Mouse (Mus musculus) myocyte (in vitro differentiated cells): ENCODE measurements at regions not wholly inside any gene's neighbourhood (a gene's known extent, or its start where the extent isn't known, plus 50 kb on each side); places are given as distances from the start of the nearest gene placed in this dataset.

Source experiments
- H3K27me3 ChIP-seq: one replicate; pipeline ENCODE4 v1.6.1; 2011; ENCODE audit not compliant: control insufficient read depth, insufficient read depth, insufficient read length
- H3K36me3 ChIP-seq: one replicate; pipeline ENCODE4 v1.6.1; 2011; ENCODE audit not compliant: control insufficient read depth, insufficient read depth
- H3K4me2 ChIP-seq: one replicate; pipeline ENCODE4 v1.6.1; 2011; ENCODE audit warnings: low read depth, control low read depth
- H3K4me3 ChIP-seq: one replicate; pipeline ENCODE4 v1.5.1; 2011; ENCODE audit warnings: mild to moderate bottlenecking, control low read depth, moderate library complexity
- H3K79me2 ChIP-seq: one replicate; pipeline ENCODE4 v1.6.1; 2011; ENCODE audit not compliant: control insufficient read depth, insufficient read depth
- H3ac ChIP-seq: one replicate; pipeline ENCODE4 v1.6.1; 2011; ENCODE audit not compliant: control insufficient read depth, insufficient read length
- CEBPB ChIP-seq: IDR thresholded peaks from 2 replicates; pipeline ENCODE4 v1.6.1; 2011; ENCODE audit warnings: mild to moderate bottlenecking, moderate library complexity; ENCODE audit not compliant: poor library complexity, insufficient read depth, severe bottlenecking
- E2F4 ChIP-seq: IDR thresholded peaks from one replicate; pipeline ENCODE4 v1.6.1; 2011; ENCODE audit warnings: mild to moderate bottlenecking, control low read depth, moderate library complexity; ENCODE audit not compliant: insufficient read depth
- MAX ChIP-seq: IDR thresholded peaks from one replicate; pipeline ENCODE4 v1.6.1; 2011; ENCODE audit warnings: low read depth, mild to moderate bottlenecking, control low read depth
- MYOD1 ChIP-seq, 3 experiments: IDR thresholded peaks; one replicate each; pipeline ENCODE4 v1.6.1; 2011; ENCODE audit warnings: control low read depth in 2 of 3, low read depth in 2 of 3, mild to moderate bottlenecking in 2 of 3, moderate library complexity in 1 of 3; ENCODE audit not compliant: insufficient read length in 2 of 3, control insufficient read depth in 1 of 3
- MYOG ChIP-seq, 3 experiments: IDR thresholded peaks; one replicate each; pipeline ENCODE4 v1.6.1; 2011; ENCODE audit warnings: control low read depth in 2 of 3, low read depth in 2 of 3, mild to moderate bottlenecking in 2 of 3; ENCODE audit not compliant: insufficient read length in 2 of 3, control insufficient read depth in 1 of 3, insufficient read depth in 1 of 3
- POLR2A ChIP-seq: IDR thresholded peaks from one replicate; pipeline ENCODE4 v1.6.1; 2011; ENCODE audit warnings: low read depth, mild to moderate bottlenecking, control low read depth, moderate library complexity; ENCODE audit not compliant: insufficient read length
- POLR2AphosphoS2 ChIP-seq: IDR thresholded peaks from one replicate; pipeline ENCODE4 v1.6.1; 2011; ENCODE audit warnings: low read depth, control low read depth; ENCODE audit not compliant: insufficient read length
- REST ChIP-seq: IDR thresholded peaks from one replicate; pipeline ENCODE4 v1.6.1; 2011; ENCODE audit warnings: mild to moderate bottlenecking, control low read depth, moderate library complexity; ENCODE audit not compliant: insufficient read depth, insufficient read length
- SRF ChIP-seq: IDR thresholded peaks from one replicate; pipeline ENCODE4 v1.6.1; 2011; ENCODE audit warnings: low read depth; ENCODE audit not compliant: control insufficient read depth, insufficient read length
- TCF12 ChIP-seq: IDR thresholded peaks from one replicate; pipeline ENCODE4 v1.6.1; 2011; ENCODE audit warnings: mild to moderate bottlenecking, control low read depth; ENCODE audit not compliant: poor library complexity, insufficient read depth, severe bottlenecking
- TCF3 ChIP-seq: IDR thresholded peaks from one replicate; pipeline ENCODE4 v1.6.1; 2011; ENCODE audit warnings: low read depth, control low read depth; ENCODE audit not compliant: insufficient read length
- USF1 ChIP-seq: IDR thresholded peaks from one replicate; pipeline ENCODE4 v1.6.1; 2011; ENCODE audit warnings: low read depth, mild to moderate bottlenecking, control low read depth, moderate library complexity

DNA sequence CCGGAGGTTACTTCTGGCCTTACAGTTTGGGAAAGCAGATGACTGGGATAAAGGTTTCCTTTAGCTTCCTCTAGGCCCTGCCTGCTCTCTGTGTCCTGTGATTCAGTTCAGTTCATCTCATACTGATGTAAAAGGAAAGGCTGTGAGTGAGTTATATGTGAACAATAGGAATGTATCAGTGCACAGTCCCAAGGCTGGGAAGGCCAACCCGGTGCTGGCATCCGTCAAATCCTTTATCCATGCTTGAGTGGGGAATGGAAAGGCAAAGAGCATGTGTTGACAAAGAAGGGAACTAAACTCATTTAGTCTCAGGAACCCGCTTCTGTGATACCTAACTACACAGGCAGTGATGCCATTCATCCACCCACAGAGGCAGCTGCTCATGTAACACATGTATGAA is 89.0 kb upstream of the Zfand5 start:
- no peaks in the 10 kb centered on the region for H3K79me2 ChIP-seq
- H3K4me2 ChIP-seq: no peak overlapping the region
- TF ChIP-seq TCF12 (no peak), SRF (no peak), POLR2A (no peak), MYOG (IDR thresholded peaks at IDR 0.05; ENCODE audit: control insufficient read depth in 1 of 3, insufficient read depth in 1 of 3, insufficient read length in 2 of 3, low read depth in 2 of 3) (no peak), TCF3 (no peak), E2F4 (no peak), USF1 (no peak), CEBPB (no peak)
- no peaks in the 10 kb centered on the region for H3K27me3 ChIP-seq
- no peak overlapping the region for H3K4me3 ChIP-seq
- H3ac ChIP-seq: no peak overlapping the region
- no peaks in the 10 kb centered on the region for H3K36me3 ChIP-seq

DNA sequence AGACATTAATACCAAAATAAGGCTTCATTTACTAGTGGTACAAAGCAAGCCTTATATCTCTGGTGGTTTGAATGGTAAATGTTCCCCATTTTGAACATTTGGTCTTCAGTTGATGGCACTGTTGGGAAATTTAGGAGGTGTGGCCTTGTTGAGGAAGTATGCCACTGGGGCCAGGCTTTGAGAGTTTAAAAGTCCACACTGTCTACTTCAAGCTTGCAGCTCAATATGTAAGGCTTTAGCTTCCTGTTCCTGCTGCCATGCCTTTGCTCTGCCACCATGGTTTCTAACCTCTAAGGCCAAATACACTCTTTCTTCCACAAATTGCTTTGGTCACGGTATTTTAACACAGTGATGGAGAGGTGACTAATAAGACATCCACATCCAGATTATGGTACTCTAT is 92.2 kb upstream of the Zfand5 start:
- no peaks in the 10 kb centered on the region for H3K79me2 ChIP-seq
- TF ChIP-seq POLR2A (no peak), MYOD1 (IDR thresholded peaks at IDR 0.05; ENCODE audit: control insufficient read depth in 1 of 3, insufficient read length in 2 of 3, low read depth in 2 of 3) (no peak), SRF (no peak), POLR2AphosphoS2 (no peak), REST (no peak), CEBPB (no peak), TCF3 (no peak), E2F4 (no peak), MAX (no peak), TCF12 (no peak), MYOG (IDR thresholded peaks at IDR 0.05; ENCODE audit: control insufficient read depth in 1 of 3, insufficient read depth in 1 of 3, insufficient read length in 2 of 3, low read depth in 2 of 3) (no peak), USF1 (no peak)

DNA sequence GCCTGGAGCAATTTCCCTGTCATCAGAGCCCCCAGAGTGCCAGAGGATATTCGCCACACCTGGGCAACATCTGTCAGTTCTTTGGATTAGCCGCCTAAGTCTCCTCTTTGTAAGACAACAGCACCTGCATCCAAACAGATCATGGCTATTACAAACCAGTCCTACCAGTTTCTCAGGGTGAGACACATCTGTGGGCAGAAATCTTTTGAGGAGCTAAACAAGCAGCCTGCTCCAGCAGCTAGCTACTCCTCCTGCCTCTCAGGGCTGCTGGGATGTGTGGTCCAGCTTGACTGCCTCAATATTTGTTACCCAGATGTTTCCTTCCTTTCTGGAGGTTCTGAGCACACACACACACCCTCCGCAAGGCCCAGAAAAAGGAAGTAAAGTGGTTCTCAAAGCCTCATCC is 96.6 kb upstream of the Zfand5 start:
- Histone ChIP-seq H3K27me3 (no peaks in the 10 kb centered on the region), H3K36me3 (no peaks in the 10 kb centered on the region), H3K79me2 (no peaks in the 10 kb centered on the region), H3K4me3 (no peak overlapping the region), H3K4me2 (no peak overlapping the region), H3ac (no peak overlapping the region)
- no peak for TF ChIP-seq TCF3
- TF ChIP-seq CEBPB: no peak
- TF ChIP-seq POLR2AphosphoS2: no peak
- no peak for TF ChIP-seq POLR2A
- no peak for TF ChIP-seq MYOD1 (IDR thresholded peaks at IDR 0.05; ENCODE audit: control insufficient read depth in 1 of 3, insufficient read length in 2 of 3, low read depth in 2 of 3)
- no peak for TF ChIP-seq E2F4
- no peak for TF ChIP-seq TCF12
- no peak for TF ChIP-seq MAX
- no peak for TF ChIP-seq MYOG (IDR thresholded peaks at IDR 0.05; ENCODE audit: control insufficient read depth in 1 of 3, insufficient read depth in 1 of 3, insufficient read length in 2 of 3, low read depth in 2 of 3)
- no peak for TF ChIP-seq SRF
- no peak for TF ChIP-seq REST
- no peak for TF ChIP-seq USF1

More for the DNA sequence above, 92.2 kb upstream of the Zfand5 start:
- no peaks in the 10 kb centered on the region for H3K27me3 ChIP-seq
- no peaks in the 10 kb centered on the region for H3K36me3 ChIP-seq
- no peak overlapping the region for H3K4me3 ChIP-seq
- H3K4me2 ChIP-seq: no peak overlapping the region
- no peak overlapping the region for H3ac ChIP-seq

DNA sequence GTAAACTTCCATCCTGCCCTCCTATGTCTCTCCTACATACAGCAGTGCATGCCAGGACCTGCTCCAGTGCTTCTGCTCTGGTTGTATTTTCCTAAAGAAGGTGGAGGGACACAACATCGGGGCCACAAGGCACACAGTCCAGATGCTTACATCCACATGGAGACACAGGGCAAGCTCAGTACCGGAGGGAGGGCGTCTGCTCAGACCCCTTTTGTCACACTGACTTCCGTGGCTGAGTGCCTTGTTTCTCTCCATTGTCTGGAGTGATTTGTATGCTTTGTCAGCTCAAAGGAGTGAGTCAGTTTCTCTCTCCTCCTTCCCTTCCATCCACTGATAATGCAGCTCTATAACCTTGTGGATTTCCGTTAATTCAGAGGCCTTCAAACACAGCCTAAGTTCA is 97.4 kb upstream of the Zfand5 start:
- Histone ChIP-seq H3ac (no peak overlapping the region), H3K4me2 (no peak overlapping the region), H3K4me3 (no peak overlapping the region), H3K79me2 (no peaks in the 10 kb centered on the region), H3K27me3 (no peaks in the 10 kb centered on the region), H3K36me3 (no peaks in the 10 kb centered on the region)
- TF ChIP-seq MYOD1 (IDR thresholded peaks at IDR 0.05; ENCODE audit: control insufficient read depth in 1 of 3, insufficient read length in 2 of 3, low read depth in 2 of 3) (no peak), POLR2AphosphoS2 (no peak), CEBPB (no peak), SRF (no peak), E2F4 (no peak), TCF3 (no peak), REST (no peak), MYOG (IDR thresholded peaks at IDR 0.05; ENCODE audit: control insufficient read depth in 1 of 3, insufficient read depth in 1 of 3, insufficient read length in 2 of 3, low read depth in 2 of 3) (no peak), MAX (no peak), POLR2A (no peak), TCF12 (no peak), USF1 (no peak)
